ENCODE assay signal across 8 mouse cellular contexts in genomic region chr7:125707593-125708022, GRCm38 (mm10). TPM values are rescaled to one million over a fixed set of nuclear protein-coding genes. Genes with fewer than 3 reads are reported as not detected.
A peak's percentile ranks its signal among the peaks of the same experiment; 100 is the strongest.
DNase-seq lines count a peak whose midpoint lies in the region; ATAC-seq and TF ChIP-seq lines count a peak whose summit lies in the region.

TSS of gene Gtf3c1 (minus strand) at chr7:125707780.
TSS of gene D430042O09Rik (plus strand) at chr7:125707888.

- peaks cover 14 to 39% of the 10 kb centered on the region in 2 experiments for H3K36me3 ChIP-seq in CH12.LX (replicated peaks in 1 of 2; ENCODE audit: control insufficient read depth in 1 of 2, insufficient read depth in 1 of 2, low read length in 1 of 2)
- peaks cover 3% of the 10 kb centered on the region; the same call in 1 of the 2 replicates for H3K36me3 ChIP-seq in forebrain, embryonic 11.5 days (ENCODE audit: control insufficient read depth, insufficient read depth, low read length)
- H3K36me3 ChIP-seq in heart, embryonic 16.5 days (ENCODE audit: control insufficient read depth, insufficient read depth) = peaks cover 14% of the 10 kb centered on the region
- H3K36me3 ChIP-seq in liver, embryonic 15.5 days (replicated peaks) = peaks cover 19% of the 10 kb centered on the region
- peaks cover 23% of the 10 kb centered on the region for H3K36me3 ChIP-seq in neural tube, embryonic 12.5 days

- TF ChIP-seq RAD21 in CH12.LX (IDR thresholded peaks at IDR 0.05; ENCODE audit: low read depth, low read length) = no peak

- TF ChIP-seq CTCF in CH12.LX (conservative IDR thresholded peaks at IDR 0.05 in 1 of 2, IDR thresholded peaks at IDR 0.05 in 1 of 2; ENCODE audit: low read depth in 2 of 2, low read length in 2 of 2) = no peak

- peaks cover 7 to 31% of the 10 kb centered on the region in 2 experiments for H3K4me1 ChIP-seq in CH12.LX (ENCODE audit: control insufficient read depth in 1 of 2, insufficient read depth in 2 of 2)
- H3K4me1 ChIP-seq in forebrain, embryonic 11.5 days (replicated peaks; ENCODE audit: control insufficient read depth, insufficient read depth, low read length) = peaks cover 5% of the 10 kb centered on the region; the same call in 1 of the 2 replicates
- H3K4me1 ChIP-seq in heart, embryonic 16.5 days (ENCODE audit: control insufficient read depth, insufficient read depth, low read length) = peaks cover 31% of the 10 kb centered on the region
- H3K4me1 ChIP-seq in liver, embryonic 15.5 days (replicated peaks) = peaks cover 41% of the 10 kb centered on the region
- peaks cover 32% of the 10 kb centered on the region for H3K4me1 ChIP-seq in neural tube, embryonic 12.5 days

- WGBS in forebrain, embryonic 11.5 days = under 1% methylated on average over 40 of the region's 45 CpGs
- WGBS in heart, embryonic 16.5 days = 1% methylated on average over 45 of the region's 45 CpGs
- WGBS in liver, embryonic 15.5 days (ENCODE audit: insufficient replicate concordance) = under 1% methylated on average over 45 of the region's 45 CpGs
- WGBS in neural tube, embryonic 12.5 days = under 1% methylated on average over 45 of the region's 45 CpGs

- H3K4me2 ChIP-seq in CH12.LX (ENCODE audit: insufficient read depth, low read depth, poor library complexity, severe bottlenecking) = peak within 1 kb of the TSS; percentile 76
- peak within 1 kb of the TSS; percentile 82 for H3K4me2 ChIP-seq in forebrain, embryonic 11.5 days (ENCODE audit: low read depth, low read length, severe bottlenecking)
- H3K4me2 ChIP-seq in heart, embryonic 16.5 days (ENCODE audit: low read depth, low read length) = peak within 1 kb of the TSS; percentile 77
- H3K4me2 ChIP-seq in liver, embryonic 15.5 days = peak within 1 kb of the TSS; percentile 92
- peak within 1 kb of the TSS; percentile 73 for H3K4me2 ChIP-seq in neural tube, embryonic 12.5 days (replicated peaks)

- H3K27ac ChIP-seq in CH12.LX (ENCODE audit: insufficient read depth, low read depth) = peak within 1 kb of the TSS; percentile 23; the same call in 1 of the 2 replicates
- H3K27ac ChIP-seq in forebrain, embryonic 11.5 days (ENCODE audit: low read depth, low read length) = peak within 1 kb of the TSS; percentile 74
- H3K27ac ChIP-seq in heart, embryonic 16.5 days (ENCODE audit: low read length) = peak within 1 kb of the TSS; percentile 94
- peak within 1 kb of the TSS; percentile 87 for H3K27ac ChIP-seq in liver, embryonic 15.5 days (replicated peaks)
- H3K27ac ChIP-seq in neural tube, embryonic 12.5 days = peak within 1 kb of the TSS; percentile 85

- in situ Hi-C loops in CH12.LX (cut with MboI; ENCODE audit: low pct_ligation_motif_present, low pct_unique_long_range_greater_than_20kb, low sequenced_read_pairs) = no loop called here

- H3K9me3 ChIP-seq in CH12.LX (replicated peaks; ENCODE audit: low read length) = no peaks in the 10 kb centered on the region
- no peaks in the 10 kb centered on the region for H3K9me3 ChIP-seq in forebrain, embryonic 11.5 days (ENCODE audit: control insufficient read depth, low read length)
- H3K9me3 ChIP-seq in heart, embryonic 16.5 days (replicated peaks; ENCODE audit: control insufficient read depth, low read length) = no peaks in the 10 kb centered on the region
- no peaks in the 10 kb centered on the region for H3K9me3 ChIP-seq in liver, embryonic 15.5 days (replicated peaks)
- no peaks in the 10 kb centered on the region for H3K9me3 ChIP-seq in neural tube, embryonic 12.5 days

- TF ChIP-seq EP300 in CH12.LX (IDR thresholded peaks at IDR 0.05; ENCODE audit: low read length) = no peak

- H3K4me3 ChIP-seq in CH12.LX (replicated peaks in 1 of 3; ENCODE audit: low read depth in 2 of 3, low read length in 2 of 3, poor library complexity in 1 of 3) = peak within 1 kb of the TSS; percentile 90 to 98 (median 92)
- H3K4me3 ChIP-seq in forebrain, embryonic 11.5 days (ENCODE audit: low read depth, low read length) = peak within 1 kb of the TSS; percentile 89
- H3K4me3 ChIP-seq in heart, embryonic 16.5 days (ENCODE audit: low read length) = peak within 1 kb of the TSS; percentile 88
- peak within 1 kb of the TSS; percentile 76 for H3K4me3 ChIP-seq in liver, embryonic 15.5 days (replicated peaks)
- peak within 1 kb of the TSS; percentile 78 for H3K4me3 ChIP-seq in neural tube, embryonic 12.5 days

- peak within 1 kb of the TSS; percentile 83 for H3K9ac ChIP-seq in CH12.LX (ENCODE audit: insufficient read depth, low read depth)
- H3K9ac ChIP-seq in forebrain, embryonic 11.5 days (ENCODE audit: low read length) = peak within 1 kb of the TSS; percentile 93
- peak within 1 kb of the TSS; percentile 89 for H3K9ac ChIP-seq in heart, embryonic 16.5 days (ENCODE audit: low read length)
- H3K9ac ChIP-seq in liver, embryonic 15.5 days = peak within 1 kb of the TSS; percentile 82
- H3K9ac ChIP-seq in neural tube, embryonic 12.5 days = peak within 1 kb of the TSS; percentile 85

- dilution Hi-C loops in CH12.LX (cut with MboI; ENCODE audit: extremely low pct_ligation_motif_present, extremely low pct_unique_long_range_greater_than_20kb, low sequenced_read_pairs) = no loop called here

- H3K79me2 ChIP-seq in CH12.LX (replicated peaks; ENCODE audit: control insufficient read depth, extremely low read depth, insufficient read depth, poor library complexity, severe bottlenecking) = peaks cover 23% of the 10 kb centered on the region

- peak; percentile 88 for TF ChIP-seq POLR2A in CH12.LX (IDR thresholded peaks at IDR 0.05; ENCODE audit: low read depth, low read length)

- ATAC-seq in forebrain, embryonic 11.5 days (replicated peaks; ENCODE audit: low FRiP score) = peak; percentile 98
- ATAC-seq in heart, embryonic 16.5 days (replicated peaks; ENCODE audit: extremely low read depth, insufficient read depth, low FRiP score) = peak; percentile 98
- peak; percentile 97 for ATAC-seq in liver, embryonic 15.5 days (ENCODE audit: insufficient read depth)
- peak; percentile 99 for ATAC-seq in neural tube, embryonic 12.5 days (ENCODE audit: low FRiP score, low read depth)

- peak; percentile 98 for DNase-seq in CH12.LX (ENCODE audit: extremely low read depth)
- DNase-seq in c-Kit-positive CD71-positive TER-119-negative erythroid progenitor cells, embryonic 14.5 days (ENCODE audit: low read depth) = peak; percentile 97
- DNase-seq in forebrain, embryonic 11.5 days (ENCODE audit: low spot score) = peak; percentile 100
- peak; percentile 100 for DNase-seq in kidney, postnatal 36 days
- peak; percentile 98 for DNase-seq in telencephalon, adult 2 months (ENCODE audit: low read depth, low spot score)

- no peaks in the 10 kb centered on the region for H3K27me3 ChIP-seq in CH12.LX (replicated peaks)
- H3K27me3 ChIP-seq in forebrain, embryonic 11.5 days (ENCODE audit: control insufficient read depth, insufficient read depth, low read length) = no peaks in the 10 kb centered on the region
- H3K27me3 ChIP-seq in heart, embryonic 16.5 days (ENCODE audit: control insufficient read depth, insufficient read depth, low read length) = no peaks in the 10 kb centered on the region
- H3K27me3 ChIP-seq in liver, embryonic 15.5 days = no peaks in the 10 kb centered on the region
- H3K27me3 ChIP-seq in neural tube, embryonic 12.5 days (replicated peaks) = no peaks in the 10 kb centered on the region

TF ChIP-seq in CH12.LX, 34 proteins besides CTCF, POLR2A, EP300 and RAD21 (continues in another document):
- TF ChIP-seq HCFC1 (IDR thresholded peaks at IDR 0.05; ENCODE audit: low read depth, low read length) (peak; percentile 78), UBTF (IDR thresholded peaks at IDR 0.05; ENCODE audit: low read depth, low read length) (no peak), SIN3A (IDR thresholded peaks at IDR 0.05; ENCODE audit: low read length) (peak; percentile 86), RCOR1 (conservative IDR thresholded peaks at IDR 0.05; ENCODE audit: low read depth, low read length) (no peak), IRF4 (IDR thresholded peaks at IDR 0.05; ENCODE audit: low read depth, low read length) (peak; percentile 68), NRF1 (IDR thresholded peaks at IDR 0.05; ENCODE audit: low read depth, low read length) (peak; percentile 99), CHD2 (IDR thresholded peaks at IDR 0.05; ENCODE audit: low read length) (no peak; the same call in 1 of the 2 replicates), USF1 (IDR thresholded peaks at IDR 0.05; ENCODE audit: low read depth, low read length) (no peak), NELFE (IDR thresholded peaks at IDR 0.05; ENCODE audit: low read depth, low read length) (peak; percentile 88), MAZ (IDR thresholded peaks at IDR 0.05; ENCODE audit: low read depth, low read length) (no peak), E2F4 (IDR thresholded peaks at IDR 0.05; ENCODE audit: insufficient replicate concordance, low read depth, low read length) (no peak), ZMIZ1 (IDR thresholded peaks at IDR 0.05; ENCODE audit: low read depth, low read length) (peak; percentile 85), MAX (IDR thresholded peaks at IDR 0.05; ENCODE audit: low read length) (peak; percentile 83), PAX5 (IDR thresholded peaks at IDR 0.05; ENCODE audit: low read length) (no peak), JUN (IDR thresholded peaks at IDR 0.05; ENCODE audit: insufficient read depth, low read depth, low read length) (no peak), MXI1 (IDR thresholded peaks at IDR 0.05; ENCODE audit: low read depth, low read length) (peak; percentile 88), SMC3 (IDR thresholded peaks at IDR 0.05; ENCODE audit: low read depth, low read length) (no peak), MEF2A (IDR thresholded peaks at IDR 0.05; ENCODE audit: borderline replicate concordance, low read depth, low read length) (peak; percentile 38; the same call in 1 of the 2 replicates)

RNA-seq across cellular contexts. Expression of gene Gtf3c1, which starts in this region (rescaled TPM):
- total RNA-seq in CH12.LX (2012; rRNA removed) (44.6 and 48.4 TPM in 2 replicates), CH12.LX (2014; rRNA removed) (18.4 and 20.2 TPM in 2 replicates)
- polyA plus RNA-seq in CH12.LX (2012; ENCODE audit: insufficient read length, low read depth) = 37.9 and 46.8 TPM in 2 replicates
- polyA plus RNA-seq in forebrain, embryonic 11.5 days (2014; fragmentation: Nextera tagmentation; extraction: Ambion mirVana) = 47.2 and 49.4 TPM in 2 replicates
- 25.8 and 32.4 TPM in 2 replicates for polyA plus RNA-seq in heart, embryonic 16.5 days (2015; fragmentation: Nextera tagmentation; extraction: Ambion mirVana)
- polyA plus RNA-seq in liver, embryonic 15.5 days (2015; fragmentation: Nextera tagmentation; extraction: Ambion mirVana) = 7.8 and 8.0 TPM in 2 replicates
- 44.9 and 46.8 TPM in 2 replicates for polyA plus RNA-seq in neural tube, embryonic 12.5 days (2016; fragmentation: Nextera tagmentation; extraction: Ambion mirVana)

RNA-seq across cellular contexts. Expression of gene D430042O09Rik, which starts in this region (rescaled TPM):
- total RNA-seq in CH12.LX (2012; rRNA removed) (2.8 and 4.8 TPM in 2 replicates), CH12.LX (2014; rRNA removed) (1.4 and 1.8 TPM in 2 replicates)
- 2.8 and 3.4 TPM in 2 replicates for polyA plus RNA-seq in CH12.LX (2012; ENCODE audit: insufficient read length, low read depth)
- polyA plus RNA-seq in forebrain, embryonic 11.5 days (2014; fragmentation: Nextera tagmentation; extraction: Ambion mirVana) = 11.2 and 12.1 TPM in 2 replicates
- 7.9 and 8.0 TPM in 2 replicates for polyA plus RNA-seq in heart, embryonic 16.5 days (2015; fragmentation: Nextera tagmentation; extraction: Ambion mirVana)
- 1.4 and 1.7 TPM in 2 replicates for polyA plus RNA-seq in liver, embryonic 15.5 days (2015; fragmentation: Nextera tagmentation; extraction: Ambion mirVana)
- polyA plus RNA-seq in neural tube, embryonic 12.5 days (2016; fragmentation: Nextera tagmentation; extraction: Ambion mirVana) = 8.7 and 9.7 TPM in 2 replicates

Comparison
In these comparisons a context has a peak if more than half of its experiments do, and no peak if none do; other contexts are left out.
1. Peak in every context shown above with its lines: DNase-seq, ATAC-seq, H3K4me3 ChIP-seq and H3K27ac ChIP-seq.
2. H3K27ac ChIP-seq: peak in every context shown above with its lines; median percentile 94 in heart, embryonic 16.5 days; 87 in liver, embryonic 15.5 days; 85 in neural tube, embryonic 12.5 days; 74 in forebrain, embryonic 11.5 days; 23 in CH12.LX.